Mouse (Mus musculus): ENCODE results near the gene Gm17604. TPM values are rescaled to one million over a fixed set of nuclear protein-coding genes. Genes with fewer than 3 reads are reported as not detected.

Gm17604 gene
- total RNA-seq (2021): not detected
- not detected in 2 replicates for polyA plus RNA-seq (2012; rRNA removed)
- long read RNA-seq: 0 reads

DNA sequence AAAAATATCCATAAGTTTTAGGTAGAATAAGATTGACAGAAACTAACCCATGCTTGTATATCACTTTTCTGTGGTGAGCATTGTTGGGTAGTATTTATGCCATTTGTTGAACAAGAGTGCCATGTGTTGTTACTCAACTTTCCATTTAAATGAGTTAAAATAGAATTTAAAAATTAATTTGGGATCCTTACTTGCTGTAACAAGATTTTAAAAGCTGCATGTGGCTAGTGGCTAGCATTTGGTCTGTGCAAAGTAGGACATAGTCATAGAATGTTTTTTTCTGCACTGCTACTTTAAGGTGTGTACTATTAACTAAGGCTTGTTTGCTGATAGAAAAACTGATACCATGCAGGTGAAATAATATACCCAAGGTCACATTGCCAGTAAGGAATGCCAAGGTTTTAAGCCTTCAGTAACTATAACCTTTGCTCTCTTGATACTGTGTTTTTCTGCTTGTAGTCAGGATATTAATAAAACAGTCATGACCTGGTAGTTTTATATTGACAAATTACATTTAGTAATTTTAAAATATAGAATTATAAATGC is at the start of gene Gm17604:
Gene Gm17604, minus strand, starts transcription at position 51 of the 546 bp plus-strand sequence.
- Histone ChIP-seq H3K4me3 (no peak within 1 kb of the TSS), H3K36me3 (ENCODE audit: control insufficient read depth, insufficient read depth, low read length) (no peaks in the 10 kb centered on the region), H3K9ac (ENCODE audit: low read depth, low read length) (no peak within 1 kb of the TSS), H3K4me1 (ENCODE audit: control insufficient read depth, insufficient read depth, low read length) (no peaks in the 10 kb centered on the region; the same call in none of the 2 replicates), H3K27ac (no peak within 1 kb of the TSS), H3K79me2 (replicated peaks; ENCODE audit: control insufficient read depth, insufficient read depth, low read length) (no peaks in the 10 kb centered on the region), H3K27me3 (ENCODE audit: control insufficient read depth, insufficient read depth, low read length) (no peaks in the 10 kb centered on the region)
- no peak for DNase-seq
- intact Hi-C loops (cut with DNase I): loop anchor here (5.0 kb wide), 1 partner anchor 53 kb away; no protein-coding TSS in a partner anchor
- TF ChIP-seq CTCF (IDR thresholded peaks at IDR 0.05) (no peak), EP300 (IDR thresholded peaks at IDR 0.05; ENCODE audit: insufficient read depth, low read depth, low read length) (no peak)

DNA sequence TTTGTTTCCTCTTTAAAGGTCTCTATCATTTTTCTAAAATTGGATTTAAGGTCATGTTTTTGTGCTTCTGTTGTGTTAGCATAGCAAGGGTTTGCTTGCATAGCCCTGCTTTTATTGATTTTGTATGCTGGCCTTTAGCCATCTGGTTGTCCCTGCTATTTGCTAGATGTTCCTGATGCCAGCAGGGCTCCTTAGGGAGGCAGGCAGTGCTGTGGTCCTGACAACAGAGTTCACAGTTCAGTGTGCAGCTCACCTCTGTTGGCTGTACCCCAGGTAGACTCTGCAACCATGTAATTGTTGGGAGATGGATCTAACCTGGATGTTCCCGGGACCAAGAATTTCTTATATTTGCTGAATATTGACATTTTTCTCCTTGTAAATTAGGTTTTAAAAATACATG is 45.3 kb upstream of the Gm17604 start:
- Histone ChIP-seq H3K36me3 (ENCODE audit: control insufficient read depth, insufficient read depth, low read length) (no peaks in the 10 kb centered on the region), H3K27ac (no peak overlapping the region), H3K79me2 (replicated peaks; ENCODE audit: control insufficient read depth, insufficient read depth, low read length) (no peaks in the 10 kb centered on the region), H3K4me1 (ENCODE audit: control insufficient read depth, insufficient read depth, low read length) (no peaks in the 10 kb centered on the region), H3K9ac (ENCODE audit: low read depth, low read length) (no peak overlapping the region), H3K27me3 (ENCODE audit: control insufficient read depth, insufficient read depth, low read length) (no peaks in the 10 kb centered on the region), H3K4me3 (no peak overlapping the region)
- intact Hi-C loops (cut with DNase I): no loop called here
- DNase-seq: no peak
- no peak for TF ChIP-seq EP300 (IDR thresholded peaks at IDR 0.05; ENCODE audit: insufficient read depth, low read depth, low read length)
- no peak for TF ChIP-seq CTCF (IDR thresholded peaks at IDR 0.05)
- no peak for TF ChIP-seq POLR2A (IDR thresholded peaks at IDR 0.05; ENCODE audit: insufficient read depth, low read depth, low read length)
- WGBS: 73% methylated on average over 1 of the region's 1 CpGs

DNA sequence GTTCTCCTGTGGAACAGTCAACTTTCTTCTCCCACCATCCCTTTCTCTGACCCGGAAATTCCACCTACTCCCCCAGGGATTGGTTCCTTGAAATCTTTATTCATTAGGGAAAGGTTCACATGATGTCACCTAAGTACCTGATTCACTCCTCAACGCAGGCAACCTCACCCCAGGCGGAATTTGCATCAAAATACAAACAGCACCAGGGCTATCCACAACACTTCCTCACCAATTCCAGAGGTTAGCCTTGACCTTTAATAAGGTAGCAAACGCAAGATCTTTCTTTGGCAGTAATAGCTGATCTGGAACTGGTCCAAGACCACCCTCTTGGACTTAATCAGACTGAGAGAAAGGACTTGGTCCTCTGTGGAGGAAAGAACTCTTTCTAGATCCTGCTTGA is 1.5 kb downstream of the Gm17604 start:
- intact Hi-C loops (cut with DNase I): loop anchor here (5.0 kb wide), 1 partner anchor 51 kb away; no protein-coding TSS in a partner anchor
- DNase-seq: peak in 1 of 2 experiments; percentile 6
- no peaks in the 10 kb centered on the region for H3K36me3 ChIP-seq (ENCODE audit: control insufficient read depth, insufficient read depth, low read length)
- no peaks in the 10 kb centered on the region; the same call in none of the 2 replicates for H3K4me1 ChIP-seq (ENCODE audit: control insufficient read depth, insufficient read depth, low read length)
- no peak overlapping the region for H3K9ac ChIP-seq (ENCODE audit: low read depth, low read length)
- TF ChIP-seq CTCF (IDR thresholded peaks at IDR 0.05): no peak
- no peak for TF ChIP-seq POLR2A (IDR thresholded peaks at IDR 0.05; ENCODE audit: insufficient read depth, low read depth, low read length)
- TF ChIP-seq EP300 (IDR thresholded peaks at IDR 0.05; ENCODE audit: insufficient read depth, low read depth, low read length): no peak
- no peaks in the 10 kb centered on the region for H3K27me3 ChIP-seq (ENCODE audit: control insufficient read depth, insufficient read depth, low read length)
- H3K27ac ChIP-seq: peak overlapping the region; percentile 2
- H3K4me3 ChIP-seq: no peak overlapping the region
- no peaks in the 10 kb centered on the region for H3K79me2 ChIP-seq (replicated peaks; ENCODE audit: control insufficient read depth, insufficient read depth, low read length)
- 21% methylated on average over 4 of the region's 4 CpGs for WGBS

DNA sequence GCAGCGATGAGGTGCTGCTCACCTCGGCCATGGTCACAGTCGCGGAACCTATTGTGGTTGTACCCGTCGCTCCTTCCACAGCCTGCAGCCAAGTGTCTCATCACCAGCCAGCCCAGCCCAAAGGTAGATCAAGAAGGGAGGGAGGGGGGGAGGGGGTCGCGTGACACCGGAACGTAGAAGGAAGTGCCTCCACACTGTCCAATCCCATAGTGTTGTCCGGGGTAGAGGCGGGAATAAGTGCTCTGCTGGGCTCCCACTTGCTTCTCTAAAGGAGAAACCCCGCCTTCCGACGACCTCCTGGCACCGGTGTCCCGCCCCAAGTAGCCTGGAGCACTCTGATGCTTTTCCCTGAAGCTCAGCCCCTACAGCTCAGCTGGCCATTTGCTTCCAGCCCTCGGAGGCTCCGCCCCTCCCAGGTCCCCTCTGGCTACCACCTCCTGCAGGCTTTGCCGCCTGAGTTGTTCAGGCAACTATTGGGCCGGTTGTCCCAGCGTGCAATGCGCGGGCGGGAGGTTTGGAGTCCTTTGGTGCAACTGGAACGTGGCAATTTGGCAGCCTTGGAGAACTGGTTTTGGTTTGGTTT is 24.3 kb downstream of the Gm17604 start, which contains the start of the genes Mospd2 and Fancb:
Gene Mospd2, minus strand, starts transcription at position 183 of the 583 bp plus-strand sequence.
Gene Fancb, plus strand, starts transcription at position 400 of the 583 bp plus-strand sequence.
- Histone ChIP-seq H3K27ac (peak within 1 kb of the TSS; percentile 74), H3K4me3 (peak within 1 kb of the TSS; percentile 56), H3K27me3 (ENCODE audit: control insufficient read depth, insufficient read depth, low read length) (no peaks in the 10 kb centered on the region), H3K36me3 (ENCODE audit: control insufficient read depth, insufficient read depth, low read length) (no peaks in the 10 kb centered on the region), H3K4me1 (ENCODE audit: control insufficient read depth, insufficient read depth, low read length) (peaks cover 1% of the 10 kb centered on the region; the same call in 1 of the 2 replicates), H3K9ac (ENCODE audit: low read depth, low read length) (peak within 1 kb of the TSS; percentile 88), H3K79me2 (replicated peaks; ENCODE audit: control insufficient read depth, insufficient read depth, low read length) (no peaks in the 10 kb centered on the region)
- intact Hi-C loops (cut with DNase I): no loop called here
- TF ChIP-seq EP300 (IDR thresholded peaks at IDR 0.05; ENCODE audit: insufficient read depth, low read depth, low read length) (no peak), POLR2A (IDR thresholded peaks at IDR 0.05; ENCODE audit: insufficient read depth, low read depth, low read length) (no peak; the same call in 1 of the 2 replicates), CTCF (IDR thresholded peaks at IDR 0.05) (no peak)
- WGBS: 20% methylated on average over 26 of the region's 26 CpGs
- DNase-seq: peak; percentile 84 to 94

DNA sequence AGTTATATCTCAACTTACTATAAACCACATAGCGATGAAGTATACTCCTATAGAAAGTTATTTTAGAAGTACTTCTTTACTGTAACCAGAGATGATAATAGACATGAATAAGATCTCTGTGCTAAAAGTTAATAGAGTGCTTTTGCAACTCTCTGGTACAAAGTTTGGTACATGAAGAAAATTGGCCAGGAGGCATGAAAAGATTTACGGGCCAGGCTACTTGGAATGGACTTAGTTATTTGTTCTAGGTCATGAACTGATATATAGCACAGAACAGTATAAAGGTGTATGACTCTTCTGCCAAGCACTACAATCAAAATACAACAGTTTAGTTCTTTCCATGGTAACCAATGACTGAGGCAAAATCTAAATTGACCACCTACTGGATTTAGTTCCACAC is 25.8 kb downstream of the Gm17604 start:
- intact Hi-C loops (cut with DNase I): no loop called here
- Histone ChIP-seq H3K4me3 (no peak overlapping the region), H3K4me1 (ENCODE audit: control insufficient read depth, insufficient read depth, low read length) (peaks cover 1% of the 10 kb centered on the region; the same call in 1 of the 2 replicates), H3K9ac (ENCODE audit: low read depth, low read length) (no peak overlapping the region), H3K36me3 (ENCODE audit: control insufficient read depth, insufficient read depth, low read length) (no peaks in the 10 kb centered on the region), H3K79me2 (replicated peaks; ENCODE audit: control insufficient read depth, insufficient read depth, low read length) (no peaks in the 10 kb centered on the region; the same call in 1 of the 2 replicates), H3K27me3 (ENCODE audit: control insufficient read depth, insufficient read depth, low read length) (no peaks in the 10 kb centered on the region), H3K27ac (no peak overlapping the region)
- no peak for TF ChIP-seq CTCF (IDR thresholded peaks at IDR 0.05)
- TF ChIP-seq POLR2A (IDR thresholded peaks at IDR 0.05; ENCODE audit: insufficient read depth, low read depth, low read length): no peak
- TF ChIP-seq EP300 (IDR thresholded peaks at IDR 0.05; ENCODE audit: insufficient read depth, low read depth, low read length): no peak
- 85% methylated on average over 2 of the region's 2 CpGs for WGBS
- DNase-seq: no peak

DNA sequence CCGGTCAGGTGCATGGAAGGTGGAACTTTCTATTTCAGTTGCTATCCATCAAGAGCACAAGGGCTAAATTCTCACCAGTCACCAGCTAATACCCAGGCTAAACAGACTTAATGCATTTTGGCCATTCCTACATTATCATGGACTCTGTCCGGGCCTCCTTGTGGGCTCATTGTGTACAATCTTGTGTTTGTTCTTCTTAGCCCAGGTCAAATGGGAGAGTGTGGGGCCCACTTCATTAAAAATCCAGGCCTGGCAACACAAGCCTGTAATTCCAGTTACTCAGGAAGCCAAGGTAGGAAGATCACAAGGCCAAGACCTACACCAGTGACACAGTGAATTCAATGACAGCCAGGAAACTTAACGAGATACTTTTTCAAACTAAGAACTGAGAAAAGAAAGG is 33.4 kb downstream of the Gm17604 start:
- no peaks in the 10 kb centered on the region; the same call in none of the 2 replicates for H3K79me2 ChIP-seq (replicated peaks; ENCODE audit: control insufficient read depth, insufficient read depth, low read length)
- peaks cover 3% of the 10 kb centered on the region for H3K4me1 ChIP-seq (ENCODE audit: control insufficient read depth, insufficient read depth, low read length)
- no peak overlapping the region for H3K9ac ChIP-seq (ENCODE audit: low read depth, low read length)
- WGBS: 72% methylated on average over 3 of the region's 3 CpGs
- no peak overlapping the region for H3K4me3 ChIP-seq
- no peaks in the 10 kb centered on the region for H3K27me3 ChIP-seq (ENCODE audit: control insufficient read depth, insufficient read depth, low read length)
- no peak for DNase-seq
- intact Hi-C loops (cut with DNase I): no loop called here
- H3K36me3 ChIP-seq (ENCODE audit: control insufficient read depth, insufficient read depth, low read length): no peaks in the 10 kb centered on the region; the same call in 1 of the 2 replicates
- no peak for TF ChIP-seq EP300 (IDR thresholded peaks at IDR 0.05; ENCODE audit: insufficient read depth, low read depth, low read length)
- TF ChIP-seq CTCF (IDR thresholded peaks at IDR 0.05): no peak
- no peak for TF ChIP-seq POLR2A (IDR thresholded peaks at IDR 0.05; ENCODE audit: insufficient read depth, low read depth, low read length)
- H3K27ac ChIP-seq: no peak overlapping the region; the same call in 1 of the 2 replicates

Data from heart, adult 2 months (tissue).